Mouse (Mus musculus) bone marrow, adult 2 months (tissue): ENCODE data around the gene Tmem236. TPM values are rescaled to one million over a fixed set of nuclear protein-coding genes. Genes with fewer than 3 reads are reported as not detected.

ENCODE experiments used
- H3K27ac ChIP-seq: fragments of 200-500 bp; 2 replicates; pipeline ENCODE4 v1.5.1; 2012; ENCODE audit warnings: low read depth, mild to moderate bottlenecking, control low read depth, inconsistent platforms, low read length; ENCODE audit not compliant: control insufficient read depth, poor library complexity, insufficient read depth
- H3K4me1 ChIP-seq: fragments of 200-500 bp; 2 replicates; pipeline ENCODE4 v1.6.1; 2011; ENCODE audit warnings: low read length; ENCODE audit not compliant: control insufficient read depth, insufficient read depth
- H3K4me3 ChIP-seq: fragments of 200-500 bp; replicated peaks from 2 replicates; pipeline ENCODE3; 2011; ENCODE audit warnings: mild to moderate bottlenecking, low read depth, low read length, control low read depth; ENCODE audit not compliant: control insufficient read depth
- CTCF ChIP-seq: fragments of 200-500 bp; IDR thresholded peaks from 2 replicates; pipeline ENCODE4 v1.5.1; 2011; ENCODE audit warnings: low read length, control low read depth; ENCODE audit not compliant: control insufficient read depth, insufficient read depth
- POLR2A ChIP-seq: fragments of 200-500 bp; IDR thresholded peaks from 2 replicates; pipeline ENCODE4 v1.6.1; 2011; ENCODE audit warnings: low read depth, mild to moderate bottlenecking, control low read depth, low read length, borderline replicate concordance; ENCODE audit not compliant: control insufficient read depth
- WGBS: fragments of 180-500 bp; shearing (Covaris S2); methylation state at CpG from one replicate; pipeline ENCODE4 v1.1.7; 2018; 5-methylcytosine and 5-hydroxymethylcytosine counted together
- polyA plus RNA-seq: library from polyadenylated mRNA; stranded (reverse); fragments of >200 nt; gene quantifications from 2 replicates; pipeline ENCODE4 v1.2.4, GENCODE M21; 2011; ENCODE audit warnings: low replicate concordance; ENCODE audit not compliant: missing spikeins, insufficient read depth, insufficient read length

Gene Tmem236
- polyA plus RNA-seq, 1 experiment = not detected

- Histone ChIP-seq H3K4me3 (no peak overlapping the region), H3K27ac (peak overlapping the region; percentile 25; the same call in 1 of the 2 replicates), H3K4me1 (peaks cover 7% of the 10 kb centered on the region)
- 3% methylated on average over 2 of the region's 2 CpGs for WGBS
- TF ChIP-seq CTCF = no peak
- TF ChIP-seq POLR2A = no peak
These were observed 70.3 kb downstream of the Tmem236 start for GRCm38 (mm10) chr2:14244668-14245067.

- H3K4me3 ChIP-seq = no peak overlapping the region
- 0 out of 2 replicates have a peak, but pooled peaks have one; percentile 5 for TF ChIP-seq CTCF
- no peak for TF ChIP-seq POLR2A
- WGBS = 43% methylated on average over 3 of the region's 3 CpGs
- peaks cover 9% of the 10 kb centered on the region for H3K4me1 ChIP-seq
- peak overlapping the region; percentile 53; the same call in 1 of the 2 replicates for H3K27ac ChIP-seq
These were observed 75.7 kb downstream of the Tmem236 start for GRCm38 (mm10) chr2:14249839-14250564.

DNA sequence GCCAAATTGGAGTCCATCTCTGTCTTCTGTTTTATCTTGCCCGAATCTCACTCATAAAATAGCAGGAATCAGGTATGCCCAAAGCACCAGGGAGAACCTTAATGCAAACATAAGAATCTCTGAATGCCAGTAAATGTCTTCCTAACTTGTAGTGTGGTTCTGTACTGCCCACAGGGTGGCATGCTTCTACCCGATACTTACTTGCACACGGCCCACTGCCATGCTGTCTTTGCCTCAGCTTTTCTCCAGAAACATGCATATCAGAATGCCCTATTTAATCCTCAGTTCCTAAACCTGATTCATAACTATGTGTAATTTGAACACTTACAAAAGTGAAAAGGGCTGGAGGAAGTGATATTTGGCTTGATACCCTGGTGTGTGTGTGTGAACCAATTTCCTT is 77.6 kb downstream of the Tmem236 start:
- no peak overlapping the region for H3K27ac ChIP-seq
- peaks cover 4% of the 10 kb centered on the region; the same call in 1 of the 2 replicates for H3K4me1 ChIP-seq
- TF ChIP-seq POLR2A (no peak), CTCF (peak; percentile 46; the same call in 1 of the 2 replicates)
- 47% methylated on average over 3 of the region's 3 CpGs for WGBS
- no peak overlapping the region for H3K4me3 ChIP-seq

DNA sequence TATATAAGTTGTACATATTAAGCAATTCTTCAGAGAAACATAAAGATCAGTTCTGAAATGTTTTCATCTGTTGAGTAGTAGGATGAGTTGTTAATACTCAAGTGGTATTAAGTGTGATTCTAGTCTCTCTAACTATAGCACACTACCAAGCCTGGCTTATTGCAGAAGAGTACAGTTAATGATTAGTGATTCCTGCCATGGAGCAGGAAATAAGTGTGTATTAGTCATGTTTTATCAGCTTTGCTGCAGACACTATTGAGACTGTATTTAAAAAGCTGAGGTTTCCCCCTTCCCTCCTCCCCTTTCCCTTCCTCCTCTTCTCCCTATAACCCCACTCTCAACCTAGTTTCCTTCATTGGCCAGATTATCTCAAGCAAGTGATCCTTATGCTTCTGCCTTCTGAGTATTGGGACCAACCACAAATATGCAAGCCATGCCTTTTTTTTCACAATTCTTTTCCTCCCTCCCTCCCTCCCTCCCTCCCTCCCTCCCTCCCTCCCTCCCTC is 84.1 kb downstream of the Tmem236 start:
- Histone ChIP-seq H3K4me1 (no peaks in the 10 kb centered on the region; the same call in 1 of the 2 replicates), H3K27ac (no peak overlapping the region), H3K4me3 (no peak overlapping the region)
- no peak for TF ChIP-seq POLR2A
- TF ChIP-seq CTCF = no peak

- no peak overlapping the region for H3K4me3 ChIP-seq
- H3K4me1 ChIP-seq = no peaks in the 10 kb centered on the region; the same call in 1 of the 2 replicates
- H3K27ac ChIP-seq = no peak overlapping the region
- 31% methylated on average over 1 of the region's 1 CpGs for WGBS
- TF ChIP-seq POLR2A (no peak), CTCF (no peak)
These were observed 87.8 kb downstream of the Tmem236 start for GRCm38 (mm10) chr2:14262090-14262489.

GRCm38 (mm10) chr2:14269160-14269559 is 94.8 kb downstream of the Tmem236 start:
- no peak for TF ChIP-seq CTCF
- TF ChIP-seq POLR2A = no peak
- H3K27ac ChIP-seq = no peak overlapping the region
- no peak overlapping the region for H3K4me3 ChIP-seq
- WGBS = 2% methylated on average over 1 of the region's 1 CpGs
- no peaks in the 10 kb centered on the region; the same call in 1 of the 2 replicates for H3K4me1 ChIP-seq

Other genes starting within 250 kb of the Tmem236 start
- 9.6 and 36.4 TPM in 2 replicates for gene Hacd1, start 118.4 kb upstream of the Tmem236 start, polyA plus RNA-seq
- 6.2 and 18.2 TPM in 2 replicates for gene Stam, start 100.4 kb upstream of the Tmem236 start, polyA plus RNA-seq
- 7.9 and 13.4 TPM in 2 replicates for gene Mrc1, start 54.9 kb downstream of the Tmem236 start, polyA plus RNA-seq
- not detected in 2 replicates for gene Slc39a12, start 213.8 kb downstream of the Tmem236 start, polyA plus RNA-seq